Mouse (Mus musculus): ENCODE results near the gene Hbb-bh1.
"Not testable (repeated sequence)": the region's sequence is repeated elsewhere in the genome, so short reads cannot be mapped to it uniquely, and the experiment has no call there.

Hbb-bh1 gene

GRCm38 (mm10) chr7:103811223-103811845, 31.6 kb downstream of the Hbb-bh1 start:
- DNase-seq, result no peak

- DNase-seq, result no peak
These were observed 32.2 kb downstream of the Hbb-bh1 start for GRCm38 (mm10) chr7:103810746-103811145.

- DNase-seq, result no peak
These were observed 32.7 kb downstream of the Hbb-bh1 start for GRCm38 (mm10) chr7:103810296-103810695.

- no peak for DNase-seq
These were observed 33.2 kb downstream of the Hbb-bh1 start for GRCm38 (mm10) chr7:103809801-103810155.

- DNase-seq, result no peak
These were observed 33.8 kb downstream of the Hbb-bh1 start for GRCm38 (mm10) chr7:103808971-103809800.

- not testable (repeated sequence) for DNase-seq
These were observed 34.8 kb downstream of the Hbb-bh1 start for GRCm38 (mm10) chr7:103808120-103808519.

- DNase-seq, result no peak
These were observed 36.1 kb downstream of the Hbb-bh1 start for GRCm38 (mm10) chr7:103806856-103807255.

- DNase-seq, result no peak
These were observed 50.1 kb downstream of the Hbb-bh1 start for GRCm38 (mm10) chr7:103792669-103793388.

GRCm38 (mm10) chr7:103791721-103792120, 51.2 kb downstream of the Hbb-bh1 start, which contains the start of gene Olfr67:
TSS of gene Olfr67 (minus strand) at chr7:103791821.
- DNase-seq, result no peak
